Mouse (Mus musculus) liver, adult 2 months (tissue): ENCODE data around the gene Zfp874b.

Source experiments
- CTCF ChIP-seq: fragments of 200-500 bp; IDR thresholded peaks from 2 replicates; pipeline ENCODE4 v1.5.1; 2011; ENCODE audit warnings: low read depth, low read length, control low read depth
- POLR2A ChIP-seq: fragments of 200-500 bp; IDR thresholded peaks from 2 replicates; pipeline ENCODE4 v1.6.1; 2011; ENCODE audit warnings: low read length, control low read depth; ENCODE audit not compliant: insufficient read depth; ENCODE audit errors: extremely low read depth

- no peak for TF ChIP-seq CTCF
- TF ChIP-seq POLR2A, result peak; percentile 42; the same call in 1 of the 2 replicates
These were observed 41.8 kb upstream of the Zfp874b start, which contains the start of the genes Gm26965 and Zfp87 for GRCm38 (mm10) chr13:67525753-67526410.
